Mouse (Mus musculus) right cerebral cortex, postnatal 14 days (tissue): ENCODE measurements around the gene Specc1l.

Experiments used
- DNase-seq: peaks from one replicate; pipeline ENCODE4 v3.0.0; 2022

The Specc1l gene

GRCm38 (mm10) chr10:75224630-75225029 is 12.8 kb downstream of the Specc1l start:
- no peak for DNase-seq

GRCm38 (mm10) chr10:75227381-75227780 is 15.5 kb downstream of the Specc1l start:
- DNase-seq, result no peak

- no peak for DNase-seq
Observed at GRCm38 (mm10) chr10:75230572-75230971, 18.7 kb downstream of the Specc1l start.

- no peak for DNase-seq
Observed at GRCm38 (mm10) chr10:75231876-75232275, 20.0 kb downstream of the Specc1l start.

- DNase-seq, result no peak
Observed at GRCm38 (mm10) chr10:75232612-75233155, 20.8 kb downstream of the Specc1l start.

- no peak for DNase-seq
Observed at GRCm38 (mm10) chr10:75233489-75233888, 21.6 kb downstream of the Specc1l start.

GRCm38 (mm10) chr10:75235726-75236125 is 23.9 kb downstream of the Specc1l start:
- no peak for DNase-seq

- DNase-seq, result no peak
Observed at GRCm38 (mm10) chr10:75236156-75236555, 24.3 kb downstream of the Specc1l start.

- no peak for DNase-seq
Observed at GRCm38 (mm10) chr10:75237166-75237565, 25.3 kb downstream of the Specc1l start.

GRCm38 (mm10) chr10:75240583-75241250 is 28.8 kb downstream of the Specc1l start:
- no peak for DNase-seq

- DNase-seq, result no peak
Observed at GRCm38 (mm10) chr10:75245806-75246205, 33.9 kb downstream of the Specc1l start.

GRCm38 (mm10) chr10:75246331-75246730 is 34.5 kb downstream of the Specc1l start:
- DNase-seq, result no peak

- DNase-seq, result no peak
Observed at GRCm38 (mm10) chr10:75251011-75251410, 39.1 kb downstream of the Specc1l start.

GRCm38 (mm10) chr10:75252301-75253022 is 40.6 kb downstream of the Specc1l start:
- no peak for DNase-seq

- no peak for DNase-seq
Observed at GRCm38 (mm10) chr10:75255091-75255490, 43.2 kb downstream of the Specc1l start.

GRCm38 (mm10) chr10:75257401-75257800 is 45.5 kb downstream of the Specc1l start:
- no peak for DNase-seq

GRCm38 (mm10) chr10:75258241-75258640 is 46.4 kb downstream of the Specc1l start:
- DNase-seq, result no peak

- no peak for DNase-seq
Observed at GRCm38 (mm10) chr10:75261268-75261667, 49.4 kb downstream of the Specc1l start.

GRCm38 (mm10) chr10:75264993-75265555 is 53.2 kb downstream of the Specc1l start:
- no peak for DNase-seq

- no peak for DNase-seq
Observed at GRCm38 (mm10) chr10:75273020-75273419, 61.1 kb downstream of the Specc1l start.

GRCm38 (mm10) chr10:75276427-75277013 is 64.6 kb downstream of the Specc1l start:
- no peak for DNase-seq

GRCm38 (mm10) chr10:75277501-75277900 is 65.6 kb downstream of the Specc1l start:
- no peak for DNase-seq

GRCm38 (mm10) chr10:75282648-75283047 is 70.8 kb downstream of the Specc1l start:
- DNase-seq, result no peak
